Mouse (Mus musculus) embryonic facial prominence, embryonic 11.5 days (tissue): ENCODE measurements at regions not wholly inside any gene's neighbourhood (a gene's known extent, or its start where the extent isn't known, plus 50 kb on each side); places are given as distances from the start of the nearest gene placed in this dataset.

ENCODE experiments used
- ATAC-seq: fragments of 200-750 bp; cut with Nextera tagmentation; replicated peaks from 2 replicates; pipeline ENCODE4 v1.8.0; 2017; ENCODE audit warnings: low read depth; ENCODE audit not compliant: insufficient number of reproducible peaks, low FRiP score, low TSS enrichment
- DNase-seq: peaks from one replicate; pipeline ENCODE4 v3.0.0-alpha.2; 2015; ENCODE audit warnings: low spot score
- H3K27ac ChIP-seq: fragments of 300-500 bp; sonication (generic); replicated peaks from 2 replicates; pipeline ENCODE4 v1.5.1; 2014; ENCODE audit warnings: mild to moderate bottlenecking, low read depth, low read length, control low read depth
- H3K27me3 ChIP-seq: fragments of 300-500 bp; sonication (generic); 2 replicates; pipeline ENCODE4 v1.6.1; 2014; ENCODE audit warnings: mild to moderate bottlenecking, low read length, moderate library complexity, mixed read lengths; ENCODE audit not compliant: control insufficient read depth, insufficient read depth
- H3K36me3 ChIP-seq: fragments of 300-500 bp; sonication (generic); replicated peaks from 2 replicates; pipeline ENCODE4 v1.6.1; 2014; ENCODE audit warnings: low read depth, mild to moderate bottlenecking, low read length, moderate library complexity, mixed read lengths; ENCODE audit not compliant: control insufficient read depth, insufficient read depth
- H3K4me1 ChIP-seq: fragments of 300-500 bp; sonication (generic); 2 replicates; pipeline ENCODE4 v1.6.1; 2014; ENCODE audit warnings: low read length, mixed read lengths; ENCODE audit not compliant: control insufficient read depth, insufficient read depth
- H3K4me2 ChIP-seq: fragments of 300-500 bp; sonication (generic); 2 replicates; pipeline ENCODE4 v1.6.1; 2014; ENCODE audit warnings: low read depth, mild to moderate bottlenecking, control low read depth, low read length, moderate library complexity
- H3K4me3 ChIP-seq: fragments of 300-500 bp; sonication (generic); 2 replicates; pipeline ENCODE4 v1.5.1; 2014; ENCODE audit warnings: low read depth, low read length, control low read depth
- H3K9ac ChIP-seq: fragments of 300-500 bp; sonication (generic); replicated peaks from 2 replicates; pipeline ENCODE4 v1.6.1; 2014; ENCODE audit warnings: mild to moderate bottlenecking, control low read depth, low read length
- H3K9me3 ChIP-seq: fragments of 300-500 bp; sonication (generic); replicated peaks from 2 replicates; pipeline ENCODE4 v1.6.1; 2016; ENCODE audit warnings: mild to moderate bottlenecking, low read length, inconsistent platforms, mixed read lengths; ENCODE audit not compliant: control insufficient read depth
- whole genome bisulfite sequencing: fragments of 180-500 bp; shearing (Covaris S2); extraction: QIAGEN DNeasy Blood & Tissue Kit; methylation state at CpG from one replicate; pipeline ENCODE4 v1.1.7; 2014; 5-methylcytosine and 5-hydroxymethylcytosine counted together

DNA sequence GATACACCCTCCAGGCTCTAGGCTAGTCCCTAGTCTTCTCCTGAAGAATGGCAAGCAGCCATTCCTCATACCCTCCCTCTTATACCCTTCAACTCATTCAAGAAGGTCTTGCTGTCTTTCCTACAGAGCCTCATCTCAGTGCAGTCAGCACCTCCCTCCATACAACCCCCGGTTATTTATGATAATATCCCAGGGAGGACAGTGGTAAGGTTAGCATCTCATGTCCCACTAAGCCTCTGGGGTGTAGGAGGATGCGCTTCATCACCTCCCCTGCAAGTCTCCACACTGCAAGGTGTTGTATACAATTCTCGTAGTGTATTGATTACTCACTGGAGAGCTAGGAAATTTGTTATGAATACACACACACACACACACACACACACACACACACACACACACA, 80.2 kb upstream of the Shisa6 start:
- no peak overlapping the region for H3K9ac ChIP-seq
- H3K4me3 ChIP-seq: no peak overlapping the region
- no peaks in the 10 kb centered on the region for H3K36me3 ChIP-seq
- H3K4me1 ChIP-seq: no peaks in the 10 kb centered on the region
- H3K9me3 ChIP-seq: no peaks in the 10 kb centered on the region
- no peak overlapping the region for H3K4me2 ChIP-seq
- DNase-seq (no peak), ATAC-seq (no peak)
- 85% methylated on average over 3 of the region's 3 CpGs for WGBS
- H3K27me3 ChIP-seq: no peaks in the 10 kb centered on the region
- H3K27ac ChIP-seq: no peak overlapping the region

DNA sequence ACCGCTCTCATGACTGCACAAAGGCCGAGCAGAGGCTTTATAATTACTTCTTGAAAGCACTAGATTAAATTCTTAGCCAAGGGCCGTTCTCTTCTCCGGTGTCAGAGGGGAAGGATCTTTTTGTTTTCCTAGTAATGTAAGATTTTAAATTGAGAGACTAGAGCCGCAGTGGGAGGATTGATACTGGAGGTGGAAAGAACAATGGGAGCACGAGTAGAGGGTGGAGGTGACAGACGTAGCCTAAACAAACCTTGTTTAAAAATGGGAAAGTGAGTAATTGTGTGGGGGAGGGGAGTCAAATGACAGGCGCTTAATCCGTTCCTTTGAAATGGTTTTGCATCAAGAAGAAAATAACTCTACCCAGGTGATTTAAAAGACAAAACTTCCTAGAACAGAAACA, 80.9 kb upstream of the Shisa6 start:
- no peak overlapping the region for H3K27ac ChIP-seq
- peak; percentile 8 for DNase-seq
- H3K9ac ChIP-seq: no peak overlapping the region
- H3K9me3 ChIP-seq: no peaks in the 10 kb centered on the region
- H3K4me2 ChIP-seq: no peak overlapping the region
- H3K36me3 ChIP-seq: no peaks in the 10 kb centered on the region
- no peaks in the 10 kb centered on the region for H3K4me1 ChIP-seq
- H3K27me3 ChIP-seq: no peaks in the 10 kb centered on the region
- WGBS: 33% methylated on average over 9 of the region's 9 CpGs
- no peak for ATAC-seq
- H3K4me3 ChIP-seq: no peak overlapping the region

DNA sequence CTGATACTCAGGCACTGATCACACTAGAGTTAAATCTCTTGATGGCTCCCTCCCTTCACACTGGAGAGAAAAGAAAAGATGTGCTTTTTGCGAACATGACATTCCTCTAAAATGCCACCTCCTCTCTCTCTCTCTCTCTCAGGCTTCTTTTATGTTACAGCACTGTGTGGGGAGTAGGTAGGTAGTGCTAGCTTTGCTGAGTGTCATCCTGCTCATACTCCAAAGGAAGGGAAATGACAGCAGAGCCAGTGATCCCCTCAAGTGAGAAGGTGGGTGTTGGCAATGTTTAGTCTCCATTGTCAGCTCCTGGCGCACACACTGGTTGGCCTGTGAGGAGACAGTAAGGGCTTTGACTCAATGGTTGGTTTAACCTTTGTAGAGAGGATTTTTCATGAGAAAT, 84.0 kb upstream of the Shisa6 start:
- no peaks in the 10 kb centered on the region for H3K9me3 ChIP-seq
- no peak overlapping the region for H3K4me3 ChIP-seq
- H3K9ac ChIP-seq: no peak overlapping the region
- no peak overlapping the region for H3K4me2 ChIP-seq
- H3K27ac ChIP-seq: no peak overlapping the region
- no peak for ATAC-seq
- no peaks in the 10 kb centered on the region for H3K27me3 ChIP-seq
- no peak for DNase-seq
- WGBS: 88% methylated on average over 2 of the region's 2 CpGs
- no peaks in the 10 kb centered on the region for H3K4me1 ChIP-seq
- no peaks in the 10 kb centered on the region for H3K36me3 ChIP-seq

- H3K4me3 ChIP-seq: no peak overlapping the region
- no peaks in the 10 kb centered on the region for H3K4me1 ChIP-seq
- no peaks in the 10 kb centered on the region for H3K36me3 ChIP-seq
- H3K27me3 ChIP-seq: no peaks in the 10 kb centered on the region
- H3K9me3 ChIP-seq: no peaks in the 10 kb centered on the region
- ATAC-seq (no peak), DNase-seq (peak; percentile 56)
- H3K27ac ChIP-seq: no peak overlapping the region
- no peak overlapping the region for H3K4me2 ChIP-seq
- H3K9ac ChIP-seq: no peak overlapping the region
- WGBS: 24% methylated on average over 5 of the region's 6 CpGs
Measured at GRCm38 (mm10) chr11:66613150-66613549, 87.4 kb upstream of the Shisa6 start.

DNA sequence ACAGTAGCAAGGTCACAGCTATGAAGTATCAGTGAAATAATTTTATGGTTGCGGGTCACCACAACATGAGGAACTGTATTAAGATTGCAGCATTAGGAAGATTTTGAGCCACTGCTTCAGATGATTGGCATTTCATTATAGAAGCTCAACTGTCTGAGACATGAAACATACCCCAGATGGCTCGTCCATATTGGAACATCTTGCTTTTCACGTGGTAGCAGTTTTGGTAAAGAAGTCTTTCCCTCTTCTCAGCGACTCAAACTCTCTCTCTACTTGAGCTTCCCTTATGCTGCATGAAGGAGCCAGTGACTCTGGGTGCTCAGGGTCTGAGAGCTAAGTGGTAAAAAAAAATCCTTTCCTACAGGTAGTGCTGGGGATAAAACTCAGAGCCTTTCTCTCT, 99.7 kb upstream of the Shisa6 start:
- no peaks in the 10 kb centered on the region for H3K27me3 ChIP-seq
- no peaks in the 10 kb centered on the region for H3K4me1 ChIP-seq
- no peak overlapping the region for H3K9ac ChIP-seq
- H3K36me3 ChIP-seq: no peaks in the 10 kb centered on the region
- WGBS: 88% methylated on average over 4 of the region's 4 CpGs
- ATAC-seq: no peak
- H3K4me2 ChIP-seq: no peak overlapping the region
- no peaks in the 10 kb centered on the region for H3K9me3 ChIP-seq
- H3K27ac ChIP-seq: no peak overlapping the region
- H3K4me3 ChIP-seq: no peak overlapping the region
- DNase-seq: no peak

GRCm38 (mm10) chr11:66656810-66657209, 131.0 kb upstream of the Shisa6 start:
- H3K27ac ChIP-seq: no peak overlapping the region
- 86% methylated on average over 3 of the region's 3 CpGs for WGBS
- H3K4me3 ChIP-seq: no peak overlapping the region
- DNase-seq (no peak), ATAC-seq (no peak)
- no peak overlapping the region for H3K4me2 ChIP-seq
- no peaks in the 10 kb centered on the region for H3K9me3 ChIP-seq
- H3K36me3 ChIP-seq: no peaks in the 10 kb centered on the region
- H3K27me3 ChIP-seq: no peaks in the 10 kb centered on the region
- H3K9ac ChIP-seq: no peak overlapping the region
- no peaks in the 10 kb centered on the region for H3K4me1 ChIP-seq

GRCm38 (mm10) chr11:66674581-66674980, 148.8 kb upstream of the Shisa6 start:
- H3K27me3 ChIP-seq: no peaks in the 10 kb centered on the region
- no peak overlapping the region for H3K27ac ChIP-seq
- H3K9ac ChIP-seq: no peak overlapping the region
- no peak overlapping the region for H3K4me3 ChIP-seq
- DNase-seq: no peak
- no peaks in the 10 kb centered on the region for H3K9me3 ChIP-seq
- H3K36me3 ChIP-seq: no peaks in the 10 kb centered on the region
- no peaks in the 10 kb centered on the region for H3K4me1 ChIP-seq
- ATAC-seq: no peak
- no peak overlapping the region for H3K4me2 ChIP-seq
- WGBS: 70% methylated on average over 2 of the region's 2 CpGs

GRCm38 (mm10) chr11:66680057-66680621, 154.4 kb upstream of the Shisa6 start:
- no peak overlapping the region for H3K9ac ChIP-seq
- 73% methylated on average over 4 of the region's 4 CpGs for WGBS
- ATAC-seq: no peak

More at GRCm38 (mm10) chr11:66680057-66680621, 154.4 kb upstream of the Shisa6 start:
- H3K27ac ChIP-seq: no peak overlapping the region
- H3K27me3 ChIP-seq: no peaks in the 10 kb centered on the region
- H3K4me3 ChIP-seq: no peak overlapping the region
- no peaks in the 10 kb centered on the region for H3K4me1 ChIP-seq
- H3K36me3 ChIP-seq: no peaks in the 10 kb centered on the region
- no peak for DNase-seq
- no peaks in the 10 kb centered on the region for H3K9me3 ChIP-seq
- H3K4me2 ChIP-seq: no peak overlapping the region
